Mouse (Mus musculus) forebrain, embryonic 11.5 days (tissue): ENCODE data around the gene Gap43. TPM values are rescaled to one million over a fixed set of nuclear protein-coding genes. Genes with fewer than 3 reads are reported as not detected.
"Not testable (repeated sequence)": the region's sequence is repeated elsewhere in the genome, so short reads cannot be mapped to it uniquely, and the experiment has no call there.

Experiments
- ATAC-seq: fragments of 200-750 bp; cut with Nextera tagmentation; replicated peaks from 2 replicates; pipeline ENCODE4 v1.8.0; 2017; ENCODE audit warnings: moderate TSS enrichment; ENCODE audit not compliant: low FRiP score
- DNase-seq: peaks from one replicate; pipeline ENCODE4 v3.0.0-alpha.2; 2017; ENCODE audit warnings: low spot score
- H3K27ac ChIP-seq: fragments of 300-500 bp; sonication (generic); 2 replicates; pipeline ENCODE4 v1.5.1; 2014; ENCODE audit warnings: low read depth, low read length
- H3K27me3 ChIP-seq: fragments of 300-500 bp; sonication (generic); 2 replicates; pipeline ENCODE4 v1.6.1; 2014; ENCODE audit warnings: mild to moderate bottlenecking, low read length, mixed read lengths; ENCODE audit not compliant: control insufficient read depth, insufficient read depth
- H3K36me3 ChIP-seq: fragments of 300-500 bp; sonication (generic); 2 replicates; pipeline ENCODE4 v1.6.1; 2014; ENCODE audit warnings: mild to moderate bottlenecking, low read length, moderate library complexity, mixed read lengths; ENCODE audit not compliant: control insufficient read depth, insufficient read depth
- H3K4me1 ChIP-seq: fragments of 300-500 bp; sonication (generic); replicated peaks from 2 replicates; pipeline ENCODE4 v1.6.1; 2014; ENCODE audit warnings: low read length, mixed read lengths; ENCODE audit not compliant: control insufficient read depth, insufficient read depth
- H3K4me2 ChIP-seq: fragments of 300-500 bp; sonication (generic); 2 replicates; pipeline ENCODE4 v1.6.1; 2014; ENCODE audit warnings: low read depth, mild to moderate bottlenecking, low read length, moderate library complexity, mixed read lengths; ENCODE audit not compliant: severe bottlenecking
- H3K4me3 ChIP-seq: fragments of 300-500 bp; sonication (generic); 2 replicates; pipeline ENCODE4 v1.5.1; 2014; ENCODE audit warnings: low read depth, low read length
- H3K9ac ChIP-seq: fragments of 300-500 bp; sonication (generic); 2 replicates; pipeline ENCODE4 v1.6.1; 2014; ENCODE audit warnings: low read length
- H3K9me3 ChIP-seq: fragments of 300-500 bp; sonication (generic); 2 replicates; pipeline ENCODE4 v1.6.1; 2016; ENCODE audit warnings: low read length, mixed read lengths; ENCODE audit not compliant: control insufficient read depth
- WGBS: fragments of 180-500 bp; shearing (Covaris S2); extraction: QIAGEN DNeasy Blood & Tissue Kit; methylation state at CpG from one replicate; pipeline ENCODE4 v1.1.7; 2014; 5-methylcytosine and 5-hydroxymethylcytosine counted together
- microRNA-seq: library from miRNA; unstranded; fragments of <30 nt; microRNA quantifications from one replicate; pipeline ENCODE4, GENCODE M21; 2016; ENCODE audit not compliant: insufficient number of aligned reads
- polyA plus RNA-seq: library from polyadenylated mRNA; unstranded; fragments of >200 nt; fragmentation: Nextera tagmentation; extraction: Ambion mirVana; gene quantifications from 2 replicates; pipeline ENCODE4 v1.2.1, GENCODE M21; 2014

Gene Gap43
- polyA plus RNA-seq, 1 experiment from 2014 or later, result 106 TPM

GRCm38 (mm10) chr16:42262935-42263542, 77.4 kb downstream of the Gap43 start:
- no peak for ATAC-seq
- no peak overlapping the region for H3K4me3 ChIP-seq
- WGBS, result 88% methylated on average over 5 of the region's 5 CpGs

GRCm38 (mm10) chr16:42255693-42256092, 84.8 kb downstream of the Gap43 start:
- Histone ChIP-seq H3K4me1 (no peaks in the 10 kb centered on the region), H3K27me3 (no peaks in the 10 kb centered on the region), H3K36me3 (no peaks in the 10 kb centered on the region), H3K4me3 (no peak overlapping the region), H3K27ac (no peak overlapping the region), H3K9me3 (no peaks in the 10 kb centered on the region), H3K4me2 (no peak overlapping the region), H3K9ac (no peak overlapping the region)
- ATAC-seq (no peak), DNase-seq (no peak)
- 91% methylated on average over 11 of the region's 11 CpGs for WGBS

More at GRCm38 (mm10) chr16:42262935-42263542, 77.4 kb downstream of the Gap43 start:
- Histone ChIP-seq H3K4me1 (no peaks in the 10 kb centered on the region), H3K4me2 (no peak overlapping the region), H3K9me3 (no peaks in the 10 kb centered on the region), H3K9ac (no peak overlapping the region), H3K27ac (no peak overlapping the region), H3K36me3 (no peaks in the 10 kb centered on the region), H3K27me3 (no peaks in the 10 kb centered on the region)
- no peak for DNase-seq

GRCm38 (mm10) chr16:42255222-42255621, 85.2 kb downstream of the Gap43 start:
- no peak overlapping the region for H3K9ac ChIP-seq
- no peak for DNase-seq
- H3K4me3 ChIP-seq, result no peak overlapping the region
- no peaks in the 10 kb centered on the region for H3K4me1 ChIP-seq
- H3K4me2 ChIP-seq, result no peak overlapping the region
- H3K9me3 ChIP-seq, result no peaks in the 10 kb centered on the region
- H3K27ac ChIP-seq, result no peak overlapping the region
- ATAC-seq, result no peak
- 90% methylated on average over 3 of the region's 3 CpGs for WGBS
- H3K27me3 ChIP-seq, result no peaks in the 10 kb centered on the region
- H3K36me3 ChIP-seq, result no peaks in the 10 kb centered on the region

GRCm38 (mm10) chr16:42252252-42252651, 88.2 kb downstream of the Gap43 start:
- H3K36me3 ChIP-seq, result no peaks in the 10 kb centered on the region
- H3K9me3 ChIP-seq, result no peaks in the 10 kb centered on the region
- H3K9ac ChIP-seq, result no peak overlapping the region
- no peaks in the 10 kb centered on the region for H3K27me3 ChIP-seq
- no peak for DNase-seq
- 88% methylated on average over 5 of the region's 5 CpGs for WGBS
- no peak overlapping the region for H3K27ac ChIP-seq
- ATAC-seq, result no peak
- no peak overlapping the region for H3K4me2 ChIP-seq
- H3K4me3 ChIP-seq, result no peak overlapping the region
- no peaks in the 10 kb centered on the region for H3K4me1 ChIP-seq

GRCm38 (mm10) chr16:42244121-42244520, 96.3 kb downstream of the Gap43 start:
- not testable (repeated sequence) for H3K4me3 ChIP-seq, DNase-seq, H3K27me3 ChIP-seq, H3K36me3 ChIP-seq, ATAC-seq, H3K4me1 ChIP-seq, H3K27ac ChIP-seq, H3K9ac ChIP-seq, H3K4me2 ChIP-seq, H3K9me3 ChIP-seq
- 81% methylated on average over 3 of the region's 3 CpGs for WGBS

GRCm38 (mm10) chr16:42231306-42231705, 109.1 kb downstream of the Gap43 start:
- Histone ChIP-seq H3K4me1 (no peaks in the 10 kb centered on the region), H3K27me3 (no peaks in the 10 kb centered on the region), H3K9me3 (no peaks in the 10 kb centered on the region), H3K4me2 (no peak overlapping the region), H3K27ac (no peak overlapping the region), H3K4me3 (no peak overlapping the region), H3K36me3 (no peaks in the 10 kb centered on the region), H3K9ac (no peak overlapping the region)
- 78% methylated on average over 4 of the region's 4 CpGs for WGBS
- ATAC-seq (no peak), DNase-seq (no peak)

Small RNA genes lying within 50 kb of the gene (microRNA-seq; reads per million reads assigned to microRNA genes)
- gene Mir6540, result 32.8 reads per million, percentile 22 among the genes with 10 or more reads in this experiment
